Mouse (Mus musculus) gonadal fat pad, adult 2 months (tissue): Measurements from ENCODE around the gene Smim26. TPM values are rescaled to one million over a fixed set of nuclear protein-coding genes. Genes with fewer than 3 reads are reported as not detected.

Source experiments
- DNase-seq: peaks from one replicate; pipeline ENCODE4 v3.0.0-alpha.2; 2012; ENCODE audit warnings: low read depth
- polyA plus RNA-seq: library from polyadenylated mRNA; depleted of rRNA; stranded (reverse); fragments of >200 nt; gene quantifications from 2 replicates; pipeline ENCODE4 v1.2.3, GENCODE M21; 2012; rRNA removed

The Smim26 gene
- polyA plus RNA-seq, 1 experiment, result 12.2 TPM

DNA sequence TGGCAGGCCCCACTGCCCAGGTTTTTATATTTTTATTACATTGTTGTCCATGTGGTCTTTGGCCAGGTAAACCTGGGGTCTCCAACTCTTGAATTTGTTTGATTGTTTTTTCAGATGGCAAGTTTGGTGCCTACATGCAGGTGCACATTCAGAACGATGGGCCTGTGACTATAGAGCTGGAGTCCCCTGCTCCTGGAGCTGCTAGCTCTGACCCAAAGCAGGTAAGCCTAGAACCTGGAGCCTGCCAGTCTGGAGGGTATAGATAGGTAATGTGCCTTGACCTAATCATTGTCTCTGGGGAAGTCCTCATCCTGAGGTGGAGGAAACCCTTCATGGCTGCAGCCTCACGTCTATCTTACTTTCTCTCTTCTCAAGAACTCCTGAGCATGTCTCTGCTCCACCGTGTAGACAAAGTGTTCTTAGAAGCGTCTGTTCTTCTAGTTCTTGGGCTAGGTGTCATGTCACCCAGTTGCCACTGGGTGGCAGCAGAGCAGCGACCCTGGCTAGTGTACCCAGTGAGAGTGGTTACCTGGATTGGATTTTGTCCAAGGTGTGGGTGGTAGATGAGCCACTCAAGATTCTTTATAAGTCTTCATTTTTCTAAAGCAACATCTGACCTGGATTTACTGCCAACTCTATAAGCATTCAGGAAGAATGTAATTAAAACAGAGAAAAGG lies 41.9 kb downstream of the Smim26 start:
- DNase-seq, result peak; percentile 31

- no peak for DNase-seq
Observed at GRCm38 (mm10) chr2:144637204-144637603, 43.4 kb downstream of the Smim26 start.

- no peak for DNase-seq
Observed at GRCm38 (mm10) chr2:144637671-144638395, 44.0 kb downstream of the Smim26 start.

DNA sequence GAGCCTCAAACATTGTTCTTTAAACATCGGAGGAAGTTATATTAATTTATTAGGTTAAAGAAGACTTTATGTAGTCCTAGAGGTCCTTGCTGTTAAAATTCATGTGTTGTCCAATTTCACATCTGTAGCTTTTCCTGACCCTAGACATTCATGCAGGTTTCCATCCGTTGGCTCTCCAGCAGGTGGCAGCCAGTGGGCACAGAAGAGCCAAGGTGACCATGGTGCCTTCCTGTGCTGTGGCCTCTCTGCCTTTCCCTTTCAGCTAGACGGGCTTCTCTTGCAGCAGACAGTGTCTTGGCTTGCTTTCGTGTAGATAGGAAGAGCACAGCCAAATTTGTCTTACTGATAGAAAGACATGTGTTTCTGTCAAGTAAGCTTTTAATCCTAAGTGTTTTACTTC lies 44.9 kb downstream of the Smim26 start:
- DNase-seq, result no peak

GRCm38 (mm10) chr2:144640101-144640500 lies 46.2 kb downstream of the Smim26 start:
- no peak for DNase-seq

DNA sequence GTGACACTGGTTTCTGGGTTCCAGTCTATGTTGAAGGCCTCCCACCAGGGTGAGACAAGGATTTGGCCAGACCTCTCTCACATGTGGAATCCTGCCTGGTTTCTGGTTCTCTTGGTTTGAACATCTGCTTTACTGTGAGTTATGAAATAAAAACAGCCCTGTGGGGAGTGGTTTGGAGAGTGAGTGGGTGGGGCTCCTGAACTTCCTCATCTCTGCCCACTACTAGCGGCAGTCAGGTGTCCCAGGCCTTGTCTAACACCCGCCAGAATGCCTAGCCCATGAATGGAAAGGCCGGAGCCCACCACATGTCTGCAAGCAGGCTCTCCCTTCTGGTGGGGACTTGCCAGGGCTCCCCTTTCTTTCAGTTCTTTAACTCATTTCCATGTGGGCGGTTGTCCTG lies 48.1 kb downstream of the Smim26 start:
- peak; percentile 40 for DNase-seq

Other genes with a start within 250 kb of the Smim26 start
- 24.2 and 28.2 TPM in 2 replicates for gene Kat14, start 225.1 kb upstream of the Smim26 start, polyA plus RNA-seq
- gene Pet117, start 225.1 kb upstream of the Smim26 start, polyA plus RNA-seq, result not detected in 2 replicates
- gene Dzank1, start 66.6 kb upstream of the Smim26 start, polyA plus RNA-seq, result 1.6 and 2.2 TPM in 2 replicates
- gene Polr3f, start 66.3 kb upstream of the Smim26 start, polyA plus RNA-seq, result 9.6 and 10.9 TPM in 2 replicates
- 18.1 and 20.4 TPM in 2 replicates for gene Rbbp9, start 43.2 kb upstream of the Smim26 start, polyA plus RNA-seq
- 82.7 and 82.8 TPM in 2 replicates for gene Sec23b, start 37.8 kb upstream of the Smim26 start, polyA plus RNA-seq
- gene Dtd1, start 5.8 kb downstream of the Smim26 start, polyA plus RNA-seq, result 16.5 and 18.2 TPM in 2 replicates
- gene Scp2d1, start 229.6 kb downstream of the Smim26 start, polyA plus RNA-seq, result 0.16 and 0.55 TPM in 2 replicates